Mouse (Mus musculus): Measurements from ENCODE around the gene Aqp1.
A peak's percentile ranks its signal among the peaks of the same experiment; 100 is the strongest.

The Aqp1 gene

GRCm38 (mm10) chr6:55332773-55333109 lies 3.5 kb upstream of the Aqp1 start:
- no peak for DNase-seq

DNA sequence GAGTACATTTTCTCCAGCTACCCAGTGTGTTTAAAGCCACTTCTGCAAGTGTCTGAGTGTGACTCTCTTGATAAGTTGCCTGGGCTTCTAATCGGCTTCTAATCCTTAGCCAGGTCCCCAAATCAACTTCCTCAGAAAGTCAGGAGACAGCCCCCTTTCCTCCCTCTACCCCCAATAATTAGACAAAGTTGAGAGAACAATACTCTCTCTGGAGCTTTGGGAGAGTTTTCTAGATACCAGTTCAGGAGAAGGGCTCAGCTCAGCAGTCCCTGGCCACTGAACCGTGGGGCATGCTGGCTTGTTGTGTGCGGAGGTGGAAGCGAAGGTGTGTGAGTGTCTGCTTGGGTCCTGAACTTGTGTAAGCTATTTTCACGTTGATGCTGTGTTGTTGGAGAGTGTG lies 1.0 kb downstream of the Aqp1 start:
- DNase-seq = no peak

DNA sequence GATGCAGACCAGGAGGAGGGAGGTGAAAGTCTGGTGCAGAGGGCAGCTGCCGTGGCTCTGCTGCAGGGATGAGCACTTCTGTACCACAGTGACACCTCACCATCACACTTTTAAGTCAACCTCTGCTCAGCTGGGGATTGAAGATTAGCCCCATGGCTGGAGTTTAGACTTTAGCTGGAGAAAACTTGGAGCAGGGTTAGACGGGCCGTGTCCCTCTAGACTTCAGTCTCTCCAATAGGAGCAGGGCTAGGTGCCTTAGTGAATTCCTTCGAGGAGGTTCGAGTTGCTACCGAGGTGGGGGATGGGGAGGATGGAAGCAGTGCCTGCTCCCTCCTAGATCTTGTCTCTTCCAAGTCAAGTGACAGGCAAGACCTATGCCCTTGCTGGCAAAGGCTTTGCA lies 1.8 kb downstream of the Aqp1 start:
- DNase-seq = no peak

DNA sequence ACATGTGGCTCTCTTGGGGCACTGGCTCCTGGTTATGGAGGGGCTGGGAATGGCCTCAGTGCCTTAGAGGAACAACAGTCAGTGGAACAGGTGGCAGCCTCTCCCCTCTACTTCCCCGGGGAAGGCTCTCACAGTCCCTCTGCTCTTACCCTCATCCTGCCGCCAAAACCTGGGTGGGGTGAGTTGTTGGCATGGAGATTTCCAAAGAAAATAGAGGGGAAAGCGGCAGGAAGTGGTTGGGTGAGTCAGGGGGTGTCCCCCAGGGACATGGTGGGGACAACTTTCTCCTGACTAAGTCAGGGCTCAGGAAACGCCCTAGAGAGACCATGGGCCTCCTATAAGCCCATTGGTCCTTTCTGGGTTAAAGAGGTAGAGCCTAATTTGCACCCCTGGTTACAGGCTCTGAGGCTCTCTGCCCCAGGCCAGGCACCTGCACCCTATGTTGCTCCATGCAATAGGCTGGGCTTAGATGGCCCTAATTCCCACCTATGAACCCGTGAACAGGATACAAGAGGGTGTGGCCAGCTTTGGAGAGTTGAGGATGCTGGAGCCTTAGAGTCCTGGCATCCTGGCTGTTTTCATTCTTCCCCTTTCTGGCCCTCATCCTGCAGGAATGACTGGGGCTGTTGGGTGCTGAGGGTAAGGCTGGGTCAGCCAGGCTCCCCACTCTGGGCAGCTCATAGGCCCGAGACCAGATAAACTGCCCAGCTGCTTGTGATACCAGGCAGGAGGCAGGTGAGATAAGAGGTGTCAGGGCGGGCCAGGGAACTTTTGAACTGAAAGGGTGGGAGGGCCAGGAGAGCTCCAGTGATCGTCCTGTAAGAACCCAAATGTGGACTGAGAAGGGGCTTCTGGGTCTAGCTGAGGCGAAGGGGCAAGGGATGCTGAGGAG lies 2.9 kb downstream of the Aqp1 start:
- no peak for DNase-seq

DNA sequence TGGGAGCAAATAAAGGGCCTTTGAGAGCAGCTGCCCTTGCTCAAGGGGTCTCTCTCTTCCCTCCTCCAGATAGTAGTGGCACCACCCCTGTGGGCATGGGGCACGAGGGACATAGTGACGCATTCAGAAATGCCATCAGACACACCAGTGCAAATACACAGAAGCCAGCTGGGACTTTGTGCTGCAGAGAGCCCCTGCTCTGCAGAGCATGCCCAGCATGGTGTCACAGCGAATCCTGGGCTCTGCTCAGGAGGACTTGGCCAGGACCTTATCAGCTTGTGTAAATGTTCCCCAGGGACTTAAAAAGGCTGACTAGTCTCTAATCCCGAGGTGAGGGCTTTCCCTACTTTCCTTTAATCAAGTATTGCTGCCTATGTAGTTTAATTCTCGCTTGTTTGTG lies 5.5 kb downstream of the Aqp1 start:
- no peak for DNase-seq

DNA sequence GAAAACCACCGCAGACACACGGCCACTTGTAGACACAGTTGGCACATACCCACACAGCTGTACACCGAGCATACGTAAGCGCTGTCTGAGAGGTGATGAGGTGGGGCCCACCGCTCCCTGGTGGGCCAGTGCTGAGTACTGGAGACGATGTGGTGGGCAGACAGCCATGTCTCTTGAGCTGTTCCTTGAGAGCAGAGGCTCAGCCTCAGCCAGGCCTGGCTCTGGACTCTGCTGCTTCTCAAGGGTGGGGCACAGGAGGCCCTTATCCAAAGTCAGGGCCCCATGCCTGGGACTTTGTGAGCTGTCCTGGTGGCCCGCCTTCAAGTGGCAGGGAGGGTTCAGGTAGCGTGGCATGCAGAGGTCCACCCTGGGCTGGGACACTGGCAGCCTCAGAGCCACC lies 6.1 kb downstream of the Aqp1 start:
- DNase-seq = no peak

DNA sequence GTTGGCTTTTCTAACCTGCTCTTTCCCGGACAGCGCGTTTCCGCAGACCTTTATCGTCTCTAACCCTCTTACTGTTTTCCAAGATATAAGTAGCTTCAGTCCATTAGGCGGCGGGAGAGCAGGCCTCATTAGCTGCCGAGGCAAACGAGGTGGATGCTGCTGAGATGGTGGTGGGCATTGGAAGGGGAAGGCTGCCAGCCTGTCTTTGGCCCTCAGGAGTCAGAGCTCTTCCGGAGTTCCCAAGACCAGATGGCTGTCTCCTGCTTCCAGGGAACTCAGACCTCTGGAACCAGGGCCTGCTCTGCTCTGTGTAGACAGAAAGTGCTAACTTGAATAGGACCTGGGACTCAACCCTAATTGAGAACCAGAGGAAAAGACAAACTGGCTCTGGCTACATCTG lies 7.2 kb downstream of the Aqp1 start:
- DNase-seq = no peak

DNA sequence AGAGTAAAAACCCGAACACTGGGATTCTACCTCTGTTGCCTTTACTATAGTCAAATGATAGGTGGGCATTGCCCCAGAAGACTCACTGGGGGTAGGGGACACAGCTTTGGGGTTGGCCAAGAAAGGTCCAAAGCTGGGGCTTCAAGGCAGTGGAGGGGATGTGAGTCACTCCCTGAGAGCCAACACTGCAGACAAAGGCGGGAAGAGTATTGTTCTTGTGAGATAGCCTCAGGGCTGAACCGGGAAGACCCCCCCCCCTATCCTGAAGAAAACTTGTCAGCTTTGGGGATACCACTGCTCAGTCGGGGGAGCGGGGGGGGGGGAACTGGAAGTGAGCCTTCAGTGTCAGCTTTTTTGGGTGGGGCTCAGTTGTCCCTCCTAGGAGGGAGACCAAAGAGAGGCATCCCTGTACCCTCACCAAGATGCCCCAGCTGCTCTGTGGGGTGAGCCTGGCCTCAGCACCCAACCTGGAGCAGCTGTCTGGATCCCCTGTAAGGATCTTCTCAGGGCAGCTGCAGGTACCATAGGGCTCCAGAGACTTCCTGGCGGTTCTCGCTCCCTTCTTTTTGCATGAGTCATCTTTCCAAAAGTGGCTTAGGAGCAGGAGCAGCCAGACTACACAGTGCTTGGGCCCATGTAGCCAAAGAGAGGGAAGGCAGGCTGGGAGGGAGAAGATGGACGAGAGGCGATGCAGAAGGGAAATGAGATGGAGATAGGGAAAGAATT lies 8.2 kb downstream of the Aqp1 start:
- DNase-seq = peak; percentile 20

DNA sequence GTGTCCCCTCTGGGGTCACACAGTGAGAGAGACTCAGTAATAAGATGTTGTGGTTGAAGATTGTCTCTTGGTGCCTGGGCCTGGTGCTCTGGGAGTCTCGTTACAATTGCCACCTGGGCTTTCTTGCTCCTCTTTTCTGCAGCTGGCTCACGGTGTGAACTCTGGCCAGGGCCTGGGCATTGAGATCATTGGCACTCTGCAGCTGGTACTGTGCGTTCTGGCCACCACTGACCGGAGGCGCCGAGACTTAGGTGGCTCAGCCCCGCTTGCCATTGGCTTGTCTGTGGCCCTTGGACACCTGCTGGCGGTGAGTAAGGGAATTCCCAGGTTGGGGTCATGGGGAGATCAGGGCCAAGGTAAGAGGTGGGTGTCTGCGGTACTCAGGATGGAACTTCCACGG lies 9.0 kb downstream of the Aqp1 start:
- no peak for DNase-seq

GRCm38 (mm10) chr6:55346491-55346890 lies 10.3 kb downstream of the Aqp1 start:
- no peak for DNase-seq

- DNase-seq = no peak
Observed at GRCm38 (mm10) chr6:55347711-55348571, 11.7 kb downstream of the Aqp1 start.

DNA sequence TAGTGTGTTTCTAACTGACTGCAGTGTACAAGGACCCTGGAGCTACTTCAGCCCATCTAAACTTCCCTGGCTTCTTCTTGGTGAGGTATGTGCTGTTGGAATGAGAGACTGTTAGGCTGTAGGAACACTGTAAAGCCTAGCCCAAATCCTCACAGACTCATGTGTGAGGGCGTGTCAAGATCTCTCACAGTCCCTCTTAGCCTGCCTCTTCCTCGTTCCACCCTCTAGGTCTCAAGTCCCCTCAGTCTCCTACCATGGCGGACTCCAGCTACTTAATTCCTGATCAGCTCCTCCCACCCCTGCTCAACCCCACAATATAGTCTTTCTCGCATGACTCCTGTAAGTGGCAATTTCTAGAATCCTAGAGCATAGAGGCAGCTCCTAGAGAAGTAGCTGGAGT lies 13.0 kb downstream of the Aqp1 start:
- no peak for DNase-seq

GRCm38 (mm10) chr6:55350383-55350952 lies 14.2 kb downstream of the Aqp1 start:
- DNase-seq = no peak

DNA sequence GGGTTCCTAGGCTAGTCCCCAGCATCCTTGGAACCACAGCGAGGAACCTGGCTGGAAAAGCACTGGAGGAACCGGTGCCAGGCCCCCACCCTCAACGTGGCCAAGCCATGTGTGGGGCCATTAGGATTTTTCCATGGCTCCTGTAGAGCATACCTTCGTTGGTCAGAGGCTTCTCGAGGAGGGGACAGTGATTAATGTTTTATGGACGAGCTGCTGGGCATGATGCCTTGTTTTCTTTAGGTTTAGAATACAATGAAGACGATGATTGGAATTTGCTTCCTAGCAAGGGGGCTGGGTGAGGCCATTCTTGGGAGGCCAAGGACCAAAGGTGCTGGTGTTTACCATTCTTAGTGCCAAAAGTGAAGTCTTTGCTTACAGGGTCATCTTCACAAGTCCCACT lies 15.5 kb downstream of the Aqp1 start:
- DNase-seq = no peak

DNA sequence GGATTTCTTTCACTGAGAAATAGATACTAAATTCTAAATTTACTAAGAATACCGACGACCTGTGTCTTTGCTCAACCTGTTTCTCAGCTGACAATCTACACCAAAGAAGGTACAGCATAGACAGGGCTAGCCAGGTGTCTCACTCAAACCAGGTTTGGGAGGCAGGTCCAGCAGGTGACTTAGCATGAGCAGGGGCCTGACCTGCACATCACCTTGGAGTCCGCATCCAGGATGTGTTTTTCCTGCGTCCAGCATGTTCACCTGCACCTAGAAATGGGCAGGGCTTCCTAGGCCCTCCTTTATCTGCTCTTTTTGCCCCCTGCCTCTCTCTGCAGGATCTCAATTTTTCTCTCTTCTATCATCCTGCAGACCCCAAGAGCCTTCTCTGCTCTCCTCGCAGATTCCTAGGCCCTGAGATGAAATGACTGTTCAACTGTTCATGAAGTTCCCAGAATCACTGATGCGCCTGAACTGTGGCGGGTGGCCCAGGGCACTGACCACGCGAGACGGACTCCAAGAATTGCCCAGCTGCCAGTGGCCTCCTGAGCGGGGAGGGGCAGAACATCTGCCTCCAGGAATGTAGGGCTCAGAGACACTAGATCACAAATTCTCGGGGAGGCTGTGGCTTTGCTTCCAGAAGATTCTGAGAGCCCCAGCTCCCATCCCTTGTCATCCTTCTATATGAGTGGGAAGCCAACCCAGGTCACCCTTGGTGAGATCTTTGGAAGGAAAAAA lies 17.6 kb downstream of the Aqp1 start:
- no peak for DNase-seq

DNA sequence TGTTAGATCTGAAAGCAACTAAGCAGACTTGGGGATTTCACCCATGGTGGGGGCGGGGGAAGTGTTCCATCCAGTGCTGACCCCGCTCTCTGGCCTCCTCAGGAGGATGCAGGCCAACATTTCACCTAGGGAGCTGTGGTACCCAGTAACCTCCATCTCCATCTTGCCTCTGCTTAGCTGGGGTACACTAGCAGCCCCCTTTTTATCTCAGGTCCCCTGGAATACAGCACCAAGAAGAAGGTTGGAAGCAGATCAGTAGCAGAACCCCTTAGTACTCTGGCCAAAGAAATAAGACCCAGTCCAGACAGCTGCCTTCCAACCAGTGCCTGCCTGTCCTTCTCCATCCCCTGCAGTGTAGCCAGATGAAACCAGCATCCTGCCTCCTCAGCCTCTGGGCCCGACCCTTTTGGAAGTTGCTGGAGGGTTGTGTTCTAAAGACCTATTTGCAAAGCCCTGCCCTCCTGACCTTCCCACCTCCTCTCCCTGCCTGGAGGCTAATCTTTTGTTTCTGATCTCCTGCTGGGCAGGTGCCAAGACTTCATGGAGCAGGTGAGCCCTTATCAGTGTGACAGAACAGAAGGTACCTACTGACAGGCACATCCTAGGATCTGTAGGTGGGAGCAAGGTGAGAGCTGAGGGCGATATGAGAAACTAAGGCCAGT lies 18.4 kb downstream of the Aqp1 start:
- no peak for DNase-seq

DNA sequence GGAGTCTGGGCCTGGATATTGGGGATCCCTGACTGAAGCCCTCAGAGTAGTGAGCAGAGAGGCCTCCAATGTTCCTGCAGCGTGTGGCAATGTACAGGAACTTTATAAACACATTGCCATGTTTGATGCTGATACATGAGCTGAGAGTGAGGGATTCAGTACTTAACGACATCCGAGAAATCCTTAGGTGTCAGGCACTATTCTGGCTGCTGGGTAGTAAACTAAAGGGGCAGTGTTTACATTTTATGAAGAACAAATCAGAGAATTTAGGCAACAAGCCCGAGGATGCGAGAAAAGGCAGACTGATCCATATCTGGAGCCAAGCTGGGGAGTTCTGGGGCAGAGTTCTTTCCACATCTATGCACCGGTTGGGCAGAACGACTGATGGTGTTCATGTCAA lies 19.3 kb downstream of the Aqp1 start:
- DNase-seq = no peak

GRCm38 (mm10) chr6:55356017-55356703 lies 19.9 kb downstream of the Aqp1 start:
- DNase-seq = no peak

GRCm38 (mm10) chr6:55356976-55357635 lies 20.9 kb downstream of the Aqp1 start:
- DNase-seq = no peak

- DNase-seq = no peak
Observed at GRCm38 (mm10) chr6:55357636-55358031, 21.4 kb downstream of the Aqp1 start.

DNA sequence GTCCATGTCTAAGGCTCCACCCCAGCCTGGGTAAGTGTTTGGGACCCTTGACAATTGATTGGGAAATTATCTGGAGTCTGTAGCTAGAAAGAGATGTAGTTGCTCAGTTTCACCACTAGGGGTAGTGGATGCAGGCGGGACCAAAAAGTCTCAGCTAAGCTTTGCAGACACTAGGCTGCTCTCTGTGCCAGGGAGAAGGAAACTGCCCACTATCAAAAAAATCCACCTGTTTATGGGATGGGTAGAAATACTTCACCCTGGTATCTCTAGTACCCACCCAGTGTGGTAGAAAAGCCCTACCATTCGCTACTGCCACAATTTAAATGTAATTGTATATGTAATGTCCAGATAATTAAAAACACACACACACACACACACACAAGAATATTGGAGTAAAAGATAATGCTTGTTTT lies 22.5 kb downstream of the Aqp1 start:
- no peak for DNase-seq

Measured in right cerebral cortex, adult 18-20 months (tissue).